In the genomic region with DNA sequence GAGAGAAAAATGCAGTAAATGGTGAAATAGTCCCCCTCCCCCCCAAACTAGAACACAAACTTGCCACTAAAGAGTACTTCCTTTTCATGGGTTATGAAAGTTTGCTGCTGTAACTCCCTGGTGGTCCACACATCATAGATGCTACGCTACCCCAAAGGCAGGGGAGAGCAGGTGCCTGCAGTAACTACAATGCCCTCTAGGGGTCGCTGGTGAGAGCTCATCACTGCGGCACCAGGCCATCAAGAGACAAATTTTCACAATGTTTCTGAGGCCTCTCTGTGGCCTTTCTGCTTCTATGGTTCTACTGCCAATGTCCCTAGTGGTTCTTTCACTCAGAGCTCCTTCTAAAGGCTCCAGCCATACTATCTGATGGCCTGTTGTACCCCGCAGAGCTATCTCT, we compare ENCODE assay signal across 8 mouse cellular contexts. TPM values are rescaled to one million over a fixed set of nuclear protein-coding genes. Genes with fewer than 3 reads are reported as not detected.
DNase-seq lines count a peak whose midpoint lies in the region; ATAC-seq and TF ChIP-seq lines count a peak whose summit lies in the region.

No protein-coding gene starts in this region.

- H3K9ac ChIP-seq in forebrain, embryonic 11.5 days (ENCODE audit: low read length): no peak overlapping the region
- H3K9ac ChIP-seq in forebrain, embryonic 13.5 days: no peak overlapping the region
- H3K9ac ChIP-seq in liver, adult 2 months (ENCODE audit: low read depth, low read length): no peak overlapping the region
- H3K9ac ChIP-seq in liver, embryonic 11.5 days (ENCODE audit: low read depth, low read length): no peak overlapping the region

- H3K36me3 ChIP-seq in forebrain, embryonic 11.5 days (ENCODE audit: control insufficient read depth, insufficient read depth, low read length): no peaks in the 10 kb centered on the region
- H3K36me3 ChIP-seq in forebrain, embryonic 13.5 days (ENCODE audit: poor library complexity, severe bottlenecking): no peaks in the 10 kb centered on the region
- no peaks in the 10 kb centered on the region for H3K36me3 ChIP-seq in liver, adult 2 months (ENCODE audit: control insufficient read depth, insufficient read depth, low read length)
- H3K36me3 ChIP-seq in liver, embryonic 11.5 days (ENCODE audit: control insufficient read depth, insufficient read depth, low read length): no peaks in the 10 kb centered on the region
- no peaks in the 10 kb centered on the region for H3K36me3 ChIP-seq in embryonic facial prominence, embryonic 10.5 days (replicated peaks)

- DNase-seq in forebrain, embryonic 11.5 days (ENCODE audit: low spot score): peak; percentile 85
- no peak for DNase-seq in liver, adult 2 months (ENCODE audit: extremely low read depth, low read depth, low spot score)
- no peak for DNase-seq in liver, embryonic 11.5 days (ENCODE audit: low spot score)
- DNase-seq in R1 (ENCODE audit: low read depth, low spot score): peak; percentile 60
- DNase-seq in embryonic facial prominence, embryonic 10.5 days (ENCODE audit: low spot score): peak; percentile 68
- no peak for DNase-seq in urinary bladder, postnatal 10 days (ENCODE audit: low spot score)

- no peak overlapping the region for H3K4me3 ChIP-seq in forebrain, embryonic 11.5 days (ENCODE audit: low read depth, low read length)
- H3K4me3 ChIP-seq in forebrain, embryonic 13.5 days: no peak overlapping the region
- no peak overlapping the region for H3K4me3 ChIP-seq in liver, adult 2 months (ENCODE audit: insufficient read depth, low read depth, low read length)
- H3K4me3 ChIP-seq in liver, embryonic 11.5 days (ENCODE audit: low read depth, low read length): no peak overlapping the region
- H3K4me3 ChIP-seq in embryonic facial prominence, embryonic 10.5 days: no peak overlapping the region
- no peak overlapping the region for H3K4me3 ChIP-seq in olfactory bulb, adult 2 months (ENCODE audit: insufficient read depth, low read depth, low read length)

- ATAC-seq in forebrain, embryonic 11.5 days (replicated peaks; ENCODE audit: low FRiP score): no peak
- ATAC-seq in forebrain, embryonic 13.5 days: no peak
- ATAC-seq in liver, embryonic 11.5 days (replicated peaks; ENCODE audit: low FRiP score): no peak

- no peak for TF ChIP-seq POLR2A in liver, adult 2 months (IDR thresholded peaks at IDR 0.05; ENCODE audit: extremely low read depth, insufficient read depth, low read length)
- no peak for TF ChIP-seq POLR2A in olfactory bulb, adult 2 months (IDR thresholded peaks at IDR 0.05; ENCODE audit: insufficient read depth, low read depth, low read length)

- H3K27ac ChIP-seq in forebrain, embryonic 11.5 days (ENCODE audit: low read depth, low read length): no peak overlapping the region
- H3K27ac ChIP-seq in forebrain, embryonic 13.5 days: no peak overlapping the region
- no peak overlapping the region for H3K27ac ChIP-seq in liver, adult 2 months (replicated peaks; ENCODE audit: insufficient read depth, low read depth, low read length)
- H3K27ac ChIP-seq in liver, embryonic 11.5 days (ENCODE audit: low read depth, low read length): no peak overlapping the region
- H3K27ac ChIP-seq in embryonic facial prominence, embryonic 10.5 days (replicated peaks): no peak overlapping the region
- no peak overlapping the region for H3K27ac ChIP-seq in olfactory bulb, adult 2 months (ENCODE audit: insufficient read depth, low read depth, low read length)

- H3K27me3 ChIP-seq in forebrain, embryonic 11.5 days (ENCODE audit: control insufficient read depth, insufficient read depth, low read length): peaks cover 3% of the 10 kb centered on the region; the same call in 1 of the 2 replicates
- peaks cover 17% of the 10 kb centered on the region for H3K27me3 ChIP-seq in forebrain, embryonic 13.5 days
- H3K27me3 ChIP-seq in liver, adult 2 months (ENCODE audit: control insufficient read depth, insufficient read depth, low read length): no peaks in the 10 kb centered on the region
- H3K27me3 ChIP-seq in liver, embryonic 11.5 days (replicated peaks; ENCODE audit: control insufficient read depth, insufficient read depth, low read length): peaks cover 22% of the 10 kb centered on the region
- H3K27me3 ChIP-seq in embryonic facial prominence, embryonic 10.5 days (replicated peaks; ENCODE audit: low read depth, poor library complexity, severe bottlenecking): peaks cover 33% of the 10 kb centered on the region

- H3K79me2 ChIP-seq in liver, adult 2 months (ENCODE audit: control insufficient read depth, insufficient read depth, low read length): no peaks in the 10 kb centered on the region

- peak; percentile 86 for TF ChIP-seq CTCF in liver, adult 2 months (IDR thresholded peaks at IDR 0.05; ENCODE audit: low read depth, low read length)
- peak; percentile 79 for TF ChIP-seq CTCF in olfactory bulb, adult 2 months (IDR thresholded peaks at IDR 0.05; ENCODE audit: insufficient read depth, low read depth, low read length)

- 27% methylated on average over 4 of the region's 4 CpGs for WGBS in forebrain, embryonic 11.5 days
- 25% methylated on average over 4 of the region's 4 CpGs for WGBS in forebrain, embryonic 13.5 days
- 47% methylated on average over 4 of the region's 4 CpGs for WGBS in liver, adult 2 months
- 38% methylated on average over 4 of the region's 4 CpGs for WGBS in liver, embryonic 11.5 days
- 32% methylated on average over 4 of the region's 4 CpGs for WGBS in embryonic facial prominence, embryonic 10.5 days
- 36% methylated on average over 4 of the region's 4 CpGs for WGBS in olfactory bulb, adult 2 months

- H3K4me2 ChIP-seq in forebrain, embryonic 11.5 days (ENCODE audit: low read depth, low read length, severe bottlenecking): no peak overlapping the region
- H3K4me2 ChIP-seq in forebrain, embryonic 13.5 days: no peak overlapping the region
- no peak overlapping the region for H3K4me2 ChIP-seq in liver, embryonic 11.5 days

- no peaks in the 10 kb centered on the region for H3K9me3 ChIP-seq in forebrain, embryonic 11.5 days (ENCODE audit: control insufficient read depth, low read length)
- H3K9me3 ChIP-seq in forebrain, embryonic 13.5 days (replicated peaks): no peaks in the 10 kb centered on the region
- no peaks in the 10 kb centered on the region for H3K9me3 ChIP-seq in liver, embryonic 11.5 days (ENCODE audit: control insufficient read depth, low read length)
- H3K9me3 ChIP-seq in embryonic facial prominence, embryonic 10.5 days: no peaks in the 10 kb centered on the region

- H3K4me1 ChIP-seq in forebrain, embryonic 11.5 days (replicated peaks; ENCODE audit: control insufficient read depth, insufficient read depth, low read length): peaks cover 11% of the 10 kb centered on the region; the same call in 1 of the 2 replicates
- peaks cover 18% of the 10 kb centered on the region for H3K4me1 ChIP-seq in forebrain, embryonic 13.5 days
- H3K4me1 ChIP-seq in liver, adult 2 months (ENCODE audit: control insufficient read depth, insufficient read depth, low read length): no peaks in the 10 kb centered on the region
- H3K4me1 ChIP-seq in liver, embryonic 11.5 days (replicated peaks; ENCODE audit: control insufficient read depth, insufficient read depth, low read length): no peaks in the 10 kb centered on the region
- H3K4me1 ChIP-seq in embryonic facial prominence, embryonic 10.5 days: peaks cover 39% of the 10 kb centered on the region
- peaks cover 10% of the 10 kb centered on the region; the same call in 1 of the 2 replicates for H3K4me1 ChIP-seq in olfactory bulb, adult 2 months (ENCODE audit: control insufficient read depth, insufficient read depth, low read length)

RNA-seq across cellular contexts. Expression of a gene that starts 38.6 kb away (rescaled TPM):
- polyA plus RNA-seq in forebrain, embryonic 11.5 days (2014; fragmentation: Nextera tagmentation; extraction: Ambion mirVana): 1.1 and 1.7 TPM in 2 replicates
- polyA plus RNA-seq in forebrain, embryonic 13.5 days (2015; fragmentation: Nextera tagmentation; extraction: Ambion mirVana): 0.11 and 0.34 TPM in 2 replicates
- total RNA-seq in liver, adult 2 months (2014; rRNA removed): not detected in 2 replicates
- 0.20 TPM in 1 of 2 replicates, not detected in the other for polyA plus RNA-seq in liver, adult 2 months (2012; rRNA removed)
- 0.93 and 1.3 TPM in 2 replicates for polyA plus RNA-seq in liver, embryonic 11.5 days (2014; fragmentation: Nextera tagmentation; extraction: Ambion mirVana)
- polyA plus RNA-seq in embryonic facial prominence, embryonic 10.5 days (2016; fragmentation: Nextera tagmentation; extraction: Ambion mirVana): 5.9 and 6.6 TPM in 2 replicates
- not detected in 2 replicates for polyA plus RNA-seq in olfactory bulb, adult 2 months (2012; ENCODE audit: insufficient read depth, insufficient read length, low replicate concordance, missing spikeins)

Comparison
In these comparisons a context has a peak if more than half of its experiments do, and no peak if none do; other contexts are left out.
1. DNase-seq: peak in forebrain, embryonic 11.5 days (single experiment), R1 (single experiment) and embryonic facial prominence, embryonic 10.5 days (single experiment); none in liver, adult 2 months (single experiment), liver, embryonic 11.5 days (single experiment) and urinary bladder, postnatal 10 days (single experiment).